In genomic region chr16:96235366-96235970, GRCm38 (mm10) we compare ENCODE assay signal across 10 mouse cellular contexts. TPM values are rescaled to one million over a fixed set of nuclear protein-coding genes. Genes with fewer than 3 reads are reported as not detected.
DNase-seq lines count a peak whose midpoint lies in the region; ATAC-seq and TF ChIP-seq lines count a peak whose summit lies in the region.
"Had no signal": no experiment of that assay in that cellular context is flagged by ENCODE, and none has a peak within 500 bp of the region (broad histone marks: within the 10 kb centered on the region; RNA-seq: fewer than 3 reads in every experiment).

TSS of gene B3galt5 (plus strand) at chr16:96235801.

- intact Hi-C loops in gastrocnemius, postnatal 36 days (cut with DNase I): no loop called here

- peaks cover 4% of the 10 kb centered on the region; the same call in 1 of the 2 replicates for H3K4me1 ChIP-seq in forebrain, postnatal 0 days (ENCODE audit: insufficient read depth)
- H3K4me1 ChIP-seq in limb, embryonic 11.5 days (ENCODE audit: control insufficient read depth, insufficient read depth, low read length): no peaks in the 10 kb centered on the region

- WGBS in forebrain, postnatal 0 days: 35% methylated on average over 17 of the region's 17 CpGs
- WGBS in limb, embryonic 11.5 days: 77% methylated on average over 17 of the region's 17 CpGs

- no peaks in the 10 kb centered on the region for H3K9me3 ChIP-seq in forebrain, postnatal 0 days (ENCODE audit: low read length)
- H3K9me3 ChIP-seq in limb, embryonic 11.5 days (ENCODE audit: control insufficient read depth, low read length): no peaks in the 10 kb centered on the region

- ATAC-seq in frontal cortex, adult (ENCODE audit: low TSS enrichment): peak; percentile 62; the same call in 1 of the 2 replicates
- peak; percentile 81 for ATAC-seq in forebrain, postnatal 0 days
- ATAC-seq in limb, embryonic 11.5 days (ENCODE audit: insufficient number of reproducible peaks, low FRiP score, low TSS enrichment, low read depth): no peak
- ATAC-seq: activated CD4-positive, CD25-positive, alpha-beta regulatory T cell, adult 4 months had no signal

- peak within 1 kb of the TSS; percentile 73 for H3K27ac ChIP-seq in forebrain, postnatal 0 days (ENCODE audit: low read depth, low read length)
- H3K27ac ChIP-seq in limb, embryonic 11.5 days (replicated peaks; ENCODE audit: low read depth, low read length): peak within 1 kb of the TSS; percentile 68

- peak within 1 kb of the TSS; percentile 31; the same call in 1 of the 2 replicates for H3K9ac ChIP-seq in forebrain, postnatal 0 days
- H3K9ac ChIP-seq in limb, embryonic 11.5 days (ENCODE audit: low read length): no peak within 1 kb of the TSS

- no peaks in the 10 kb centered on the region for H3K36me3 ChIP-seq in forebrain, postnatal 0 days (ENCODE audit: insufficient read depth)
- no peaks in the 10 kb centered on the region for H3K36me3 ChIP-seq in limb, embryonic 11.5 days (ENCODE audit: control insufficient read depth, insufficient read depth, low read length)

- H3K4me3 ChIP-seq in forebrain, postnatal 0 days (ENCODE audit: low read depth, low read length): peak within 1 kb of the TSS; percentile 7; the same call in 1 of the 2 replicates
- H3K4me3 ChIP-seq in limb, embryonic 11.5 days (ENCODE audit: low read depth, low read length): no peak within 1 kb of the TSS

- DNase-seq in frontal cortex, postnatal 14 days (ENCODE audit: low spot score in 2 of 2): no peak
- DNase-seq in R1 (ENCODE audit: low read depth, low spot score): peak; percentile 55
- DNase-seq in forebrain, postnatal 0 days: peak; percentile 65
- DNase-seq in limb, embryonic 11.5 days (ENCODE audit: low spot score): peak; percentile 29
- DNase-seq in testis, postnatal 10 days (ENCODE audit: low spot score): no peak
- DNase-seq in gastrocnemius, postnatal 36 days: no peak
- DNase-seq in spleen, adult 18-20 months: no peak

- no peaks in the 10 kb centered on the region for H3K27me3 ChIP-seq in forebrain, postnatal 0 days (ENCODE audit: insufficient read depth, low read length)
- H3K27me3 ChIP-seq in limb, embryonic 11.5 days (ENCODE audit: control insufficient read depth, insufficient read depth, low read length): no peaks in the 10 kb centered on the region

- peak within 1 kb of the TSS; percentile 26 for H3K4me2 ChIP-seq in forebrain, postnatal 0 days (ENCODE audit: low read depth)
- no peak within 1 kb of the TSS for H3K4me2 ChIP-seq in limb, embryonic 11.5 days (ENCODE audit: low read depth, severe bottlenecking)

- TF ChIP-seq CTCF in forebrain, postnatal 0 days (IDR thresholded peaks at IDR 0.05; ENCODE audit: low read depth): no peak

RNA-seq across cellular contexts. Expression of gene B3galt5, which starts in this region (rescaled TPM):
- 4.1 and 5.5 TPM in 2 replicates for total RNA-seq in forebrain, postnatal 0 days (2014; rRNA removed)
- 1.9 and 3.6 TPM in 2 replicates for polyA plus RNA-seq in forebrain, postnatal 0 days (2015; fragmentation: Nextera tagmentation; extraction: Ambion mirVana)
- polyA plus RNA-seq in limb, embryonic 11.5 days (2014; fragmentation: Nextera tagmentation; extraction: Ambion mirVana): 0.20 and 0.40 TPM in 2 replicates
- under 1 TPM; 0.05 to 0.07 TPM for total RNA-seq in gastrocnemius, postnatal 36 days (2021)
- total RNA-seq: megakaryocyte, adult 5-6 weeks had no signal

Comparison
In these comparisons a context has a peak if more than half of its experiments do, and no peak if none do; other contexts are left out.
1. Peak in DNase-seq and H3K27ac ChIP-seq in limb, embryonic 11.5 days; RNA of the gene not detected or under 1 TPM.
2. DNase-seq: peak in R1 (single experiment) and forebrain, postnatal 0 days (single experiment); none in frontal cortex, postnatal 14 days (0 of 2), testis, postnatal 10 days (single experiment), gastrocnemius, postnatal 36 days (0 of 2) and spleen, adult 18-20 months (0 of 2).